Mouse (Mus musculus) embryonic facial prominence, embryonic 13.5 days (tissue): ENCODE data around the gene Vps4a. TPM values are rescaled to one million over a fixed set of nuclear protein-coding genes. Genes with fewer than 3 reads are reported as not detected.
"Not testable (repeated sequence)": the region's sequence is repeated elsewhere in the genome, so short reads cannot be mapped to it uniquely, and the experiment has no call there.

Experiments used
- ATAC-seq: fragments of 200-750 bp; cut with Nextera tagmentation; 2 replicates; pipeline ENCODE4 v1.8.0; 2017; ENCODE audit warnings: low read depth; ENCODE audit not compliant: insufficient number of reproducible peaks, insufficient read depth, low FRiP score, low TSS enrichment
- H3K27ac ChIP-seq: fragments of 300-500 bp; sonication (generic); 2 replicates; pipeline ENCODE4 v1.5.1; 2015; ENCODE audit warnings: moderate library complexity, mild to moderate bottlenecking, inconsistent platforms
- H3K27me3 ChIP-seq: fragments of 300-500 bp; sonication (generic); 2 replicates; pipeline ENCODE4 v1.6.1; 2015; ENCODE audit warnings: mild to moderate bottlenecking, inconsistent platforms
- H3K36me3 ChIP-seq: fragments of 300-500 bp; sonication (generic); 2 replicates; pipeline ENCODE4 v1.6.1; 2015; ENCODE audit warnings: mild to moderate bottlenecking, inconsistent platforms
- H3K4me1 ChIP-seq: fragments of 300-500 bp; sonication (generic); 2 replicates; pipeline ENCODE4 v1.6.1; 2015; ENCODE audit warnings: inconsistent platforms
- H3K4me2 ChIP-seq: fragments of 300-500 bp; sonication (generic); 2 replicates; pipeline ENCODE4 v1.6.1; 2015; ENCODE audit warnings: moderate library complexity, mild to moderate bottlenecking, inconsistent platforms
- H3K4me3 ChIP-seq: fragments of 300-500 bp; sonication (generic); 2 replicates; pipeline ENCODE4 v1.5.1; 2015; ENCODE audit warnings: mild to moderate bottlenecking, inconsistent platforms
- H3K9ac ChIP-seq: fragments of 300-500 bp; sonication (generic); 2 replicates; pipeline ENCODE4 v1.6.1; 2015; ENCODE audit warnings: mild to moderate bottlenecking, inconsistent platforms
- H3K9me3 ChIP-seq: fragments of 300-500 bp; sonication (generic); 2 replicates; pipeline ENCODE4 v1.6.1; 2016; ENCODE audit warnings: inconsistent platforms
- WGBS: fragments of 180-500 bp; shearing (Covaris S2); methylation state at CpG from one replicate; pipeline ENCODE4 v1.1.7; 2015; ENCODE audit warnings: mixed read lengths; 5-methylcytosine and 5-hydroxymethylcytosine counted together
- polyA plus RNA-seq: library from polyadenylated mRNA; unstranded; fragments of >200 nt; fragmentation: Nextera tagmentation; extraction: Ambion mirVana; gene quantifications from 2 replicates; pipeline ENCODE4 v1.2.1, GENCODE M21; 2015

Vps4a gene
- polyA plus RNA-seq, 1 experiment from 2014 or later = 81.7 TPM

- H3K9me3 ChIP-seq = no peaks in the 10 kb centered on the region
- no peak overlapping the region for H3K4me2 ChIP-seq
- WGBS = 89% methylated on average over 8 of the region's 8 CpGs
- H3K9ac ChIP-seq = no peak overlapping the region
- H3K4me1 ChIP-seq = no peaks in the 10 kb centered on the region
- H3K27ac ChIP-seq = no peak overlapping the region
- no peak overlapping the region for H3K4me3 ChIP-seq
- H3K36me3 ChIP-seq = no peaks in the 10 kb centered on the region
- ATAC-seq = no peak
- H3K27me3 ChIP-seq = no peaks in the 10 kb centered on the region
Measured at GRCm38 (mm10) chr8:107023479-107023878, 7.5 kb upstream of the Vps4a start.

- Histone ChIP-seq H3K9me3 (no peaks in the 10 kb centered on the region), H3K4me2 (no peak overlapping the region), H3K4me3 (no peak overlapping the region), H3K27ac (no peak overlapping the region), H3K27me3 (no peaks in the 10 kb centered on the region), H3K4me1 (peaks cover 17% of the 10 kb centered on the region), H3K36me3 (no peaks in the 10 kb centered on the region), H3K9ac (no peak overlapping the region)
- no peak for ATAC-seq
- whole genome bisulfite sequencing = 85% methylated on average over 3 of the region's 3 CpGs
Measured at GRCm38 (mm10) chr8:107029310-107029709, 1.7 kb upstream of the Vps4a start.

GRCm38 (mm10) chr8:107030058-107030457 is 964 bp upstream of the Vps4a start:
- 64% methylated on average over 5 of the region's 5 CpGs for WGBS
- Histone ChIP-seq H3K9me3 (no peaks in the 10 kb centered on the region), H3K4me2 (no peak overlapping the region), H3K27me3 (no peaks in the 10 kb centered on the region), H3K4me1 (peaks cover 17% of the 10 kb centered on the region), H3K27ac (no peak overlapping the region), H3K9ac (no peak overlapping the region), H3K36me3 (0 out of 2 replicates have a peak, but pooled peaks cover 3% of the 10 kb centered on the region), H3K4me3 (no peak overlapping the region)
- ATAC-seq = no peak

GRCm38 (mm10) chr8:107031577-107032090 is 612 bp downstream of the Vps4a start:
- Histone ChIP-seq H3K9me3 (no peaks in the 10 kb centered on the region), H3K4me2 (peak overlapping the region; percentile 76), H3K36me3 (peaks cover 17% of the 10 kb centered on the region), H3K27me3 (no peaks in the 10 kb centered on the region), H3K4me1 (peaks cover 17% of the 10 kb centered on the region), H3K9ac (peak overlapping the region; percentile 98), H3K4me3 (peak overlapping the region; percentile 97), H3K27ac (peak overlapping the region; percentile 74)
- WGBS = under 1% methylated on average over 40 of the region's 40 CpGs
- no peak; the same call in 1 of the 2 replicates for ATAC-seq

- H3K4me2 ChIP-seq, H3K27me3 ChIP-seq, H3K27ac ChIP-seq, H3K4me3 ChIP-seq, H3K9ac ChIP-seq, ATAC-seq, H3K9me3 ChIP-seq: not testable (repeated sequence)
- Histone ChIP-seq H3K36me3 (peaks cover 27% of the 10 kb centered on the region), H3K4me1 (peaks cover 17% of the 10 kb centered on the region)
- 90% methylated on average over 2 of the region's 2 CpGs for WGBS
Measured at GRCm38 (mm10) chr8:107033609-107034008, 2.6 kb downstream of the Vps4a start.

- Histone ChIP-seq H3K4me1 (peaks cover 17% of the 10 kb centered on the region), H3K27ac (no peak overlapping the region), H3K27me3 (no peaks in the 10 kb centered on the region), H3K4me3 (no peak overlapping the region), H3K9me3 (no peaks in the 10 kb centered on the region), H3K9ac (0 out of 2 replicates have a peak overlapping the region, but pooled peaks have one; percentile 21), H3K36me3 (peaks cover 47% of the 10 kb centered on the region), H3K4me2 (no peak overlapping the region)
- no peak for ATAC-seq
- WGBS = 92% methylated on average over 3 of the region's 3 CpGs
Measured at GRCm38 (mm10) chr8:107035641-107036040, 4.6 kb downstream of the Vps4a start.

- no peaks in the 10 kb centered on the region for H3K27me3 ChIP-seq
- H3K9ac ChIP-seq = no peak overlapping the region
- peaks cover 57% of the 10 kb centered on the region for H3K36me3 ChIP-seq
- H3K9me3 ChIP-seq = no peaks in the 10 kb centered on the region
- H3K4me3 ChIP-seq = no peak overlapping the region
- no peak overlapping the region for H3K27ac ChIP-seq
- no peak overlapping the region for H3K4me2 ChIP-seq
- ATAC-seq = no peak
- WGBS = 89% methylated on average over 8 of the region's 8 CpGs
- peaks cover 17% of the 10 kb centered on the region for H3K4me1 ChIP-seq
Measured at GRCm38 (mm10) chr8:107036626-107037025, 5.6 kb downstream of the Vps4a start.

GRCm38 (mm10) chr8:107040632-107041031 is 9.6 kb downstream of the Vps4a start:
- no peak overlapping the region for H3K27ac ChIP-seq
- 83% methylated on average over 7 of the region's 7 CpGs for WGBS
- no peaks in the 10 kb centered on the region for H3K9me3 ChIP-seq
- no peak overlapping the region for H3K4me3 ChIP-seq
- H3K9ac ChIP-seq = no peak overlapping the region
- no peak overlapping the region for H3K4me2 ChIP-seq
- no peak for ATAC-seq
- H3K4me1 ChIP-seq = no peaks in the 10 kb centered on the region
- H3K36me3 ChIP-seq = peaks cover 89% of the 10 kb centered on the region
- H3K27me3 ChIP-seq = no peaks in the 10 kb centered on the region

GRCm38 (mm10) chr8:107045478-107045877 is 14.5 kb downstream of the Vps4a start:
- WGBS = 90% methylated on average over 6 of the region's 6 CpGs
- peaks cover 17% of the 10 kb centered on the region for H3K4me1 ChIP-seq
- no peaks in the 10 kb centered on the region for H3K27me3 ChIP-seq
- 0 out of 2 replicates have a peak overlapping the region, but pooled peaks have one; percentile 21 for H3K9ac ChIP-seq
- H3K4me2 ChIP-seq = no peak overlapping the region
- no peak overlapping the region for H3K27ac ChIP-seq
- ATAC-seq = no peak
- peaks cover 82% of the 10 kb centered on the region for H3K36me3 ChIP-seq
- no peaks in the 10 kb centered on the region for H3K9me3 ChIP-seq
- no peak overlapping the region for H3K4me3 ChIP-seq

GRCm38 (mm10) chr8:107046976-107047375 is 16.0 kb downstream of the Vps4a start:
- H3K27me3 ChIP-seq = no peaks in the 10 kb centered on the region
- no peak for ATAC-seq
- H3K27ac ChIP-seq = no peak overlapping the region
- peak overlapping the region; percentile 93; the same call in 1 of the 2 replicates for H3K9ac ChIP-seq
- H3K4me3 ChIP-seq = peak overlapping the region; percentile 91; the same call in 1 of the 2 replicates
- H3K4me1 ChIP-seq = peaks cover 17% of the 10 kb centered on the region
- no peaks in the 10 kb centered on the region for H3K9me3 ChIP-seq
- H3K4me2 ChIP-seq = peak overlapping the region; percentile 88
- 88% methylated on average over 5 of the region's 5 CpGs for WGBS
- H3K36me3 ChIP-seq = peaks cover 82% of the 10 kb centered on the region

GRCm38 (mm10) chr8:107048061-107048941 is 17.3 kb downstream of the Vps4a start, which contains the start of gene Pdf:
Gene Pdf (minus strand): TSS chr8:107048614.
- no peaks in the 10 kb centered on the region for H3K9me3 ChIP-seq
- H3K4me3 ChIP-seq = peak within 1 kb of the TSS; percentile 91
- ATAC-seq = peak; percentile 73
- WGBS = under 1% methylated on average over 86 of the region's 87 CpGs
- H3K9ac ChIP-seq = peak within 1 kb of the TSS; percentile 93
- peak within 1 kb of the TSS; percentile 88 for H3K4me2 ChIP-seq
- no peaks in the 10 kb centered on the region for H3K27me3 ChIP-seq
- H3K27ac ChIP-seq = peak within 1 kb of the TSS; percentile 93
- H3K4me1 ChIP-seq = peaks cover 17% of the 10 kb centered on the region
- H3K36me3 ChIP-seq = peaks cover 82% of the 10 kb centered on the region

GRCm38 (mm10) chr8:107049480-107049879 is 18.5 kb downstream of the Vps4a start:
- Histone ChIP-seq H3K27me3 (no peaks in the 10 kb centered on the region), H3K9ac (no peak overlapping the region), H3K4me2 (peak overlapping the region; percentile 88), H3K36me3 (peaks cover 82% of the 10 kb centered on the region), H3K4me3 (peak overlapping the region; percentile 91), H3K9me3 (no peaks in the 10 kb centered on the region), H3K27ac (no peak overlapping the region), H3K4me1 (peaks cover 17% of the 10 kb centered on the region)
- 91% methylated on average over 4 of the region's 4 CpGs for WGBS
- no peak for ATAC-seq
